Mouse (Mus musculus): ENCODE data around the gene Pde4dip.

The Pde4dip gene

DNA sequence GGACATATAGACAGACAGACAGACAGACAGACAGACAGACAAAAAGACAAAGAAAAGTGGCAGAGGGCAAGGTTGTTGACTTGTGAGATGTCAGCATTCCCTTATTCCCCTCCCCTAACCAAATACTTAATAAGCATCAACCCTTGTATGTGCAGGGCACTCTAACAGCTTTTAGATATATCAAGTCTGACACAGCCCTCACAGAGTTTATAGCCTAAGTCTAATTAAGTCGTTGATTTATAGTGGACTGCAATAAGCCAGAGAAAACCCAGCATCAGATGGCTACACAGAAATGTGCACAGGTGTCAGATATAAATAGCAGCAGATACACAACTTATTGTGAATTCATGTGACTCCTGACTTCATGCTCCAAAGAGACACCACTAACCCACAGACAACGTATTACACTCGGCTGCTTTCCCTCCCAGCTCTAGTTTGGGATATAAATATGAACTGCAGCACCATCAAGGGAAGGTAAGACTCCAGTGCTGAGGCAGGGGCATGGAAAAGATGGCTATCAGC, 87.3 kb downstream of the Pde4dip start:
- no peak for DNase-seq (ENCODE audit: low spot score)

DNA sequence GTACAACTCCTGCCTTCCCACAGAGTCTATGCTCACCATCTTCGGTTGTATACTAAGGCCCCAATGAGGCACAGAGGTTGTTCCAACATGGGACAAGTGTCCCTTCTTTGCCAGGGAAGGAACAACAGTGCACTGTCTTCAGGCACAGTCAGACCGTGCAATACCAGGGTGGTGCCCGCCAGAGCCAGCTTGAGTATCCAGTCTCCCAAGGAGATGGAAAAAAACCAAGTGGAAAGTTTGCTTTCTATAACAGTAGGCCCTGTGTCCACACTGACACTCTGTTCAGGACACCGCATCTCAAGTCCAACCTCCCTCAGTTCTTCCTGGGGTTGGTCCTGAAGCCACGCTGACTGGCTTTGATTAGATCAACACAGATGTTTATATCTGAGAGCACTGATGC, 87.8 kb downstream of the Pde4dip start:
- DNase-seq (ENCODE audit: low spot score), result no peak

GRCm38 (mm10) chr3:97800004-97800403, 88.5 kb downstream of the Pde4dip start:
- DNase-seq (ENCODE audit: low spot score), result no peak

DNA sequence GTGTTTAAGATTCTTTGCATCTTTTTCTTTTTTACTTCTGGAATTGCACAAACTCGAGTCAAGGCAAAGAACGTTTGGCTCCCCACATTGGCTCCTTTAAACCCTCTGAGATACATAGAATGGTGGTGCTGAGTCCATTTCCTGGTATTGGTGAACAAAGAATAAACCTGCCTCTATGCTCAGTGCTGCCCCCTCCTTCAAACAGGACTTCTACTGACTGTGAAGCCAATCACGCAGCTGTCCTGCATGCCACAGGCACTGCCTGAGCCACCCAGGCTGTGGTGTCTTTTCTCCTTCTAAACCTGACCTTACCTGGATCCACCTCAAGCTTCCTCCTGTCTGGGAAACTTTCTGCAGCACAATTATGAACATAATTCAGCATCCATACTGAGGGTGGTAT, 89.2 kb downstream of the Pde4dip start:
- DNase-seq (ENCODE audit: low spot score), result no peak

GRCm38 (mm10) chr3:97797371-97797770, 91.1 kb downstream of the Pde4dip start:
- DNase-seq (ENCODE audit: low spot score), result no peak

DNA sequence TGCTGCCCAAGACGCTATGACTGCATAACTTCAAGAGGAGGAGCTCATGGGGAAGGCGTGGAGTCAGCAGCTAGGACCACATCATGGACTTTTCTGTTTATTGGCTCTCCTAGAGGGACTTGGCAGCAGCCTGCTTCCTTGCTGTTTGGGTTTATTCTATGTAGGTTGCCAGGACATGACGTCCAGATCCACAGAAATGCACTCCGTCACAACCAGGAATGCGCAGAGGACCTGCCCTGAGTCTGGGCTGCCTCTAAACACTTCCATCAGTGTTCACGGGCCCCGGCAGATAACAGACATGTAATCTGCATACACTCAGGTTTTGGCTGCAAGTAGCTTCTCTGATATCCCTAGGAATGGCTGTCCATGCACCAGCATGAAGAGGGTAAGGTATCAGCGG, 94.5 kb downstream of the Pde4dip start:
- no peak for DNase-seq (ENCODE audit: low spot score)

- DNase-seq (ENCODE audit: low spot score), result no peak
These were observed 98.4 kb downstream of the Pde4dip start for GRCm38 (mm10) chr3:97790150-97790549.

- no peak for DNase-seq (ENCODE audit: low spot score)
These were observed 99.2 kb downstream of the Pde4dip start for GRCm38 (mm10) chr3:97789317-97789716.

DNA sequence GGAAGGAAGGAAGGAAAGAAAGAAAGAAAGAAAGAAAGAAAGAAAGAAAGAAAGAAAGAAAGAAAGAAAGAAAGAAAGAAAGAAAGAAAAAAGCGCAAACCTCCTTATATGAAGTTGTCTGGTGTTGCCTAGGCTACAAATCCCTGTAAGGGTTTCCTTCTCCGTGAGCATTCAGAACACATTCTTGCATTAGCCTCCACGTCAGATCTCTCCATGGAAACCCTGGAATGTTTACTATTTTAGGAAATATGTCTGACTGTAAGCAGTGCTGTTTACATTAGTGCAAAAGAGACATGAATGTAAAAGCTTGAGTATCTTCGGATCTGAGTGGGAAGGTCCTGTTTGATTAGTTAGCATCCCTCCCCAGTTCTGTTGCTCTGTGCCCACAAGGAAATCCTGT, 112.3 kb downstream of the Pde4dip start:
- DNase-seq (ENCODE audit: low spot score), result no peak

DNA sequence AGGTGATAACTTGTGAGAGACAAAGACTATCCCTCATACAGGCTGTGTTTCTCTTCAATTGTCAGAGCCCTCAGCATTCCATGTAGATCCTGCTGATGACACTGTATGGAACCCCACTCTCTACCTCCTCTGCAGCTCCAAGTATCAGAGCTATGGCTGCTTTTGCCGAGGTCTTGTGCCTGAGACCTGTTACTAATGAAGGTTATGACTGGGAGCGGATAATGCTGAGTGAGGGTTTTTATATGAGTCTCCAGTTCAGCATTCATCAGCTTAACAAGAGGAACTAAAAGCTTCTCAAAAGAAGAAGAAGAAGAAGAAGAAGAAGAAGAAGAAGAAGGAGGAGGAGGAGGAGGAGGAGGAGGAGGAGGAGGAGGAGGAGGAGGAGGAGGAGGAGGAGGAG, 112.8 kb downstream of the Pde4dip start:
- DNase-seq (ENCODE audit: low spot score), result no peak

DNA sequence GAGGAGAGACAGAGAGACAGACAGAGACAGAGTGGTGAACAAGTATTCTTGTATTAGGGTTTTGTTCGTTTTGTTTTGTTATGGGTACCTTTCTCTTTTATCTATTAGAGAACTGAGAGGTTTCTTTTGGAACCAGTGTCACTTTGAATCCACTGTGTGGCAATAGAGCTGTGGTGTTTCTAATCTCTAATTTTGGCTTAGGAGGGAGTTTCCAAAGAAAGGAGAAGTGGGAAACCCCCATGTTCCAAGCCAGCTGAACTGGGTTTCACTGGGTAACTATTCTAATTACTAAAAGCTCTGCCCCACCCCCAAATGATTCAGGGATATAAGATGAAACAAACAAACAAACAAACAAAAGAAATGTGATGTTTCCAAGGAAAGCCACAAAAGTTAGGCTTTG, 113.6 kb downstream of the Pde4dip start:
- no peak for DNase-seq (ENCODE audit: low spot score)

DNA sequence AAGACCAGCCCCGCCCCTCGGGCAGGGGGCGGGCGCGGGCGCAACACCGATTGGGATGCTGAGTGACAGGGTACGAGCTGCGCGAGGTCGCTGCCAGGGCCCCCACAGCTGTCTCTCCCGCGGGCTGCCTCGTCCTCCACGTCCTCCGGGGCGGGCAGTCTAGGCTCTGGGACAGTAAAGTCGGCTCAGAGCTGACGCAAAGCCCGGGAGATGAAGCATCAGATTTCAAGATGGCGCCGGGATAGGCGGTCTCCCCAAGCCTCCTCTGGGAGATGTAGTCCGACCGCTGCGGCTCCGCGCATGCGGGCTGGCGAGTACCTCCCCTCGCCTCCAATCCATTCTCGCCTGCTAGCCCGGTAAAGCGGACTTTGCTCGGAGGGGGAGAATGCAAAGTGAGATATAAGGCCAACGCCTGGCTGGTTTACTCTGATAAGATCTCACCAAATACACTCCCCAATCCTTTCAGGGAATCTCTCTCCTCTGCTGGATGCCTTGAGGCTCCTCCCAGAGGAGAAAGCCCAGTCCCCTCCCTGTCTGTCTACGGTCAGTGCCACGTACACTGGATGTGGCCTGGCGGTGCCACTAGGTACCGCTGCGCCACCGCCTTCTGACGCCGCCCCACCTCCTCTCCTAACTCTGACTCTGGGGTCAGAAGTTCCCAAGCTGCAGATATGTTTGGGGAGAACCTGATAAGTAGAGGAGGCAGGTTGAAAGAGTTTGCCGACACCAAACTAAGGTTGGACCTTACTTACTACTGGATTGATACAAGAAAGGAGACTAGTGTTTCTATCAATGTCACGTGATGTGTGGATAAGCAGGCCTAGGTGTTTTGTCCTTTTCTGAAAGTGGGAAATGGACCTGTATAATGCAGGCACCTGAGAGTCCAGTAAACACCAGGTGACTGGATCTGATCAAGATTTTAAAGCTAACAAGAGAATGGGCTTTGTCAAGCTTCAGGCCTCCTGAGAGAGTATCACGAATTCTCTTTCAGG, 120.4 kb downstream of the Pde4dip start:
- peak; percentile 75 for DNase-seq (ENCODE audit: low spot score)

DNA sequence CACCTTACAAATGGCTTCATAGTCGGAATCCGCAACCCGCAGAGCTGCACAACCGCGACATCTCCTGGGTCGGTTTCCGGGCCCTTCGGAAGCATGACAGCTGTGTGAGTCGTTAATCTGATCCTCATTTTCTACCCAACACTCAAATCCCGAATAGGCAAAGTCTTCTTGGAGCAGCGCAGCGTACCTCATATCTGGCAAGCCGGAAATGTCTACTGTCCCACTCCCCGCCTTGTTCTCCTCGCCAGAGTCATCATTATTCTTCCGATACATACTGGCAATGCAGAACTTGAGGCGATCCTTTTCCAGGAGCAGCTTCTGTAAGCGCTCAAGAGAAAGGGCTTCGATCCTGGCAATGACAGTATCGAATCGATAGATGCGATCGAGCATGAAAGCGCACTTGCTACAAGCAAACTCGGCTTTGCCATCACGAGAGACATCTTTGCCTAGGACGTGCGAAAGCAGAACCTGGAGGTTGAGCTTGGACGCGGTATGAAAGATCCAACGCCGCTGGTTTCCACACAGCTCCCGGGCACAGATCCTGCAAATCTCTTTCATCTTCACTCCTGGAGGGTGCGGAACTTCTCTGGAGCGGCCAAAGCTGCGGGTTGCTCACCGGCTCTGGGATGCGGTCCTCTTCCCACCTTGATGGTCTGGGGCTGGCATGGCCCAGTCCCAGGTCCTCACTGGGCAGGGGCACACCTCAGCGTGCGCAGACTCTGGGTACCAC, 121.3 kb downstream of the Pde4dip start:
- DNase-seq (ENCODE audit: low spot score), result no peak

DNA sequence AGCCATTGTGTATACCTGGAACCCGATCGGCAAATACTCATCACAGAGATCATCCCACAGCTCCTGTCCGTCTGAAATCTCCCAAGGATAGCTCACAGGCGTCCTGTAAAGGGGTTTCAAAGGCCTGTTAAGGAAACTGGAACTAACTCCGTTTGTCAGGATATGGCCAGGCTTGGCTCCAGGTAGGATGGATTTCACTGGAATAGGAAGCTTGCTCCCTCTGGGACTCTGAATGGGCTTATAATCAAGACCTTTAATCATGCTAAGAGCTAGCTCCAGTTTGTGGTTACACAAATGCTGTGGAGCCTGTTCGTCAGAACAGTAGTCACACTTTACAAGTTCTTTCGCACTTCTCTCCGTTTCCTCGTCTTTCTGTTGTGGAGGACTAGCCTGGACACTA, 122.0 kb downstream of the Pde4dip start:
- no peak for DNase-seq (ENCODE audit: low spot score)

DNA sequence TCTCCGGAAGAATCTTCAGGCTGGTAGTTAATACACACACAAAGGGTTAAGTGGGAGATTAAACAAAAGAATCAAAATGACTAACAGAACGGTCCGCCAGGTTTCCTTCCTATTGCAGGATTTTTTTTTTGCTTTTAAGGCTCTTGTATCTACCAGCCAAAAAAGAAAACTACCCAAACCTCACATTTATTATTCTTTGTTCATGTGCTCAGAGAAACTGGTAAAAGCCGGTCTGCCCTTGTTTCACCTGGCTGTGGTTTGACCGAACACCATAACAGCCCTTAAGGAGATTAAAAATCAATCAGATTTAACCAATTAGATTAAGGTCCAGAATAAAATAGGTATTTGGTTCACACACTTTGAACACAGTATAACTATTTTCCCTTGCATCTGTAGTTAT, 124.4 kb downstream of the Pde4dip start:
- no peak for DNase-seq (ENCODE audit: low spot score)

- DNase-seq (ENCODE audit: low spot score), result no peak
These were observed 126.6 kb downstream of the Pde4dip start for GRCm38 (mm10) chr3:97761951-97762350.

- DNase-seq (ENCODE audit: low spot score), result no peak
These were observed 127.3 kb downstream of the Pde4dip start for GRCm38 (mm10) chr3:97761168-97761567.

- no peak for DNase-seq (ENCODE audit: low spot score)
These were observed 128.7 kb downstream of the Pde4dip start for GRCm38 (mm10) chr3:97759846-97760245.

- DNase-seq (ENCODE audit: low spot score), result no peak
These were observed 131.0 kb downstream of the Pde4dip start for GRCm38 (mm10) chr3:97757501-97757900.

GRCm38 (mm10) chr3:97756283-97757074, 132.0 kb downstream of the Pde4dip start:
- DNase-seq (ENCODE audit: low spot score), result no peak

- no peak for DNase-seq (ENCODE audit: low spot score)
These were observed 133.1 kb downstream of the Pde4dip start for GRCm38 (mm10) chr3:97755411-97755810.

DNA sequence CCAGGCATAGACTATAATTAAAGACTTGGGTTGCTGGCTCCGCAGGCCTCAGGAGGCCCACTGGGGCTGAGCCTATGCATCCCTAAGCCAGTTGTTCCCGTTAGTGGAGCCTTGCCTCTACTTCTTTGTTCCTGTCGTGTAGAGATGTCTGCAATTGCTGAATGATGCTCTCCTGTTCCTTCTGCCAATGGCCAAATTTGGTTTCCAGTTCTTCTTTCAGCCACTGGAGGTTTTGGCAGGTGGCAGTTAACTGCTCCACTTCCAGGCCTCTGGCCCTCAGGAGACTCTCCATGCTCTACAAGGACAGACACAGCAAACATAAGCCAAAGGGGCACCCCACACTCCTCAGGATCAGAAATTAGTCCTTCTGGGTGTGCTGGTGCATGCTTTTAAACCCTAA, 135.6 kb downstream of the Pde4dip start:
- no peak for DNase-seq (ENCODE audit: low spot score)
